Mouse (Mus musculus) liver, embryonic 14.5 days (tissue): ENCODE data around the gene Ccdc114.

Experiments used
- CTCF ChIP-seq: IDR thresholded peaks from 2 replicates; pipeline ENCODE4 v1.5.1; 2016; ENCODE audit warnings: antibody characterized with exemption, low read depth, control low read depth
- EP300 ChIP-seq: IDR thresholded peaks from 2 replicates; pipeline ENCODE4 v1.6.1; 2016; ENCODE audit warnings: antibody characterized with exemption, low read depth

- TF ChIP-seq CTCF: no peak
- TF ChIP-seq EP300: no peak
These were observed 16.0 kb downstream of the Ccdc114 start for GRCm38 (mm10) chr7:45939836-45940235.
